Mouse (Mus musculus) embryonic facial prominence, embryonic 11.5 days (tissue): ENCODE data around the gene Rpp25l. TPM values are rescaled to one million over a fixed set of nuclear protein-coding genes. Genes with fewer than 3 reads are reported as not detected.
"Not testable (repeated sequence)": the region's sequence is repeated elsewhere in the genome, so short reads cannot be mapped to it uniquely, and the experiment has no call there.

Experiments used
- ATAC-seq: fragments of 200-750 bp; cut with Nextera tagmentation; replicated peaks from 2 replicates; pipeline ENCODE4 v1.8.0; 2017; ENCODE audit warnings: low read depth; ENCODE audit not compliant: insufficient number of reproducible peaks, low FRiP score, low TSS enrichment
- DNase-seq: peaks from one replicate; pipeline ENCODE4 v3.0.0-alpha.2; 2015; ENCODE audit warnings: low spot score
- H3K27ac ChIP-seq: fragments of 300-500 bp; sonication (generic); replicated peaks from 2 replicates; pipeline ENCODE4 v1.5.1; 2014; ENCODE audit warnings: mild to moderate bottlenecking, low read depth, low read length, control low read depth
- H3K27me3 ChIP-seq: fragments of 300-500 bp; sonication (generic); 2 replicates; pipeline ENCODE4 v1.6.1; 2014; ENCODE audit warnings: mild to moderate bottlenecking, low read length, moderate library complexity, mixed read lengths; ENCODE audit not compliant: control insufficient read depth, insufficient read depth
- H3K36me3 ChIP-seq: fragments of 300-500 bp; sonication (generic); replicated peaks from 2 replicates; pipeline ENCODE4 v1.6.1; 2014; ENCODE audit warnings: low read depth, mild to moderate bottlenecking, low read length, moderate library complexity, mixed read lengths; ENCODE audit not compliant: control insufficient read depth, insufficient read depth
- H3K4me1 ChIP-seq: fragments of 300-500 bp; sonication (generic); 2 replicates; pipeline ENCODE4 v1.6.1; 2014; ENCODE audit warnings: low read length, mixed read lengths; ENCODE audit not compliant: control insufficient read depth, insufficient read depth
- H3K4me2 ChIP-seq: fragments of 300-500 bp; sonication (generic); 2 replicates; pipeline ENCODE4 v1.6.1; 2014; ENCODE audit warnings: low read depth, mild to moderate bottlenecking, control low read depth, low read length, moderate library complexity
- H3K4me3 ChIP-seq: fragments of 300-500 bp; sonication (generic); 2 replicates; pipeline ENCODE4 v1.5.1; 2014; ENCODE audit warnings: low read depth, low read length, control low read depth
- H3K9ac ChIP-seq: fragments of 300-500 bp; sonication (generic); replicated peaks from 2 replicates; pipeline ENCODE4 v1.6.1; 2014; ENCODE audit warnings: mild to moderate bottlenecking, control low read depth, low read length
- H3K9me3 ChIP-seq: fragments of 300-500 bp; sonication (generic); replicated peaks from 2 replicates; pipeline ENCODE4 v1.6.1; 2016; ENCODE audit warnings: mild to moderate bottlenecking, low read length, inconsistent platforms, mixed read lengths; ENCODE audit not compliant: control insufficient read depth
- WGBS: fragments of 180-500 bp; shearing (Covaris S2); extraction: QIAGEN DNeasy Blood & Tissue Kit; methylation state at CpG from one replicate; pipeline ENCODE4 v1.1.7; 2014; 5-methylcytosine and 5-hydroxymethylcytosine counted together
- polyA plus RNA-seq: library from polyadenylated mRNA; unstranded; fragments of >200 nt; fragmentation: Nextera tagmentation; extraction: Ambion mirVana; gene quantifications from 2 replicates; pipeline ENCODE4 v1.2.1, GENCODE M21; 2014

The Rpp25l gene
- polyA plus RNA-seq, 1 experiment from 2014 or later, result 89.4 TPM

GRCm38 (mm10) chr4:41688562-41688961, 24.8 kb downstream of the Rpp25l start:
- H3K4me1 ChIP-seq, H3K27me3 ChIP-seq: not testable (repeated sequence)
- WGBS, result 44% methylated on average over 1 of the region's 1 CpGs

GRCm38 (mm10) chr4:41685882-41686492, 27.3 kb downstream of the Rpp25l start:
- H3K36me3 ChIP-seq, H3K9ac ChIP-seq, H3K4me2 ChIP-seq, H3K27me3 ChIP-seq, H3K27ac ChIP-seq, H3K4me3 ChIP-seq, H3K9me3 ChIP-seq, DNase-seq, H3K4me1 ChIP-seq: not testable (repeated sequence)
- WGBS, result 40% methylated on average over 6 of the region's 10 CpGs
- 0 out of 2 replicates have a peak, but pooled peaks have one; percentile 10 for ATAC-seq

More at GRCm38 (mm10) chr4:41688562-41688961, 24.8 kb downstream of the Rpp25l start:
- not testable (repeated sequence) for DNase-seq, H3K9me3 ChIP-seq, ATAC-seq, H3K27ac ChIP-seq, H3K9ac ChIP-seq, H3K36me3 ChIP-seq, H3K4me3 ChIP-seq, H3K4me2 ChIP-seq

GRCm38 (mm10) chr4:41684931-41685453, 28.3 kb downstream of the Rpp25l start:
- DNase-seq, H3K9me3 ChIP-seq, H3K36me3 ChIP-seq, H3K4me1 ChIP-seq, H3K27me3 ChIP-seq, H3K27ac ChIP-seq, H3K4me2 ChIP-seq, ATAC-seq, H3K9ac ChIP-seq, H3K4me3 ChIP-seq: not testable (repeated sequence)
- 3% methylated on average over 10 of the region's 14 CpGs for WGBS

- not testable (repeated sequence) for H3K36me3 ChIP-seq, H3K9me3 ChIP-seq, H3K4me2 ChIP-seq, H3K4me3 ChIP-seq, H3K27me3 ChIP-seq, DNase-seq, H3K4me1 ChIP-seq, H3K9ac ChIP-seq
- 2% methylated on average over 22 of the region's 27 CpGs for WGBS
- ATAC-seq, result peak; percentile 46
- H3K27ac ChIP-seq, result 0 out of 2 replicates have a peak overlapping the region, but pooled peaks have one; percentile 13
These were observed 29.0 kb downstream of the Rpp25l start for GRCm38 (mm10) chr4:41684131-41684930.

- not testable (repeated sequence) for H3K27ac ChIP-seq, H3K36me3 ChIP-seq, ATAC-seq, H3K9ac ChIP-seq, DNase-seq, H3K27me3 ChIP-seq, H3K4me3 ChIP-seq, H3K9me3 ChIP-seq, H3K4me1 ChIP-seq, H3K4me2 ChIP-seq
- 0% methylated on average over 2 of the region's 27 CpGs for WGBS
These were observed 30.0 kb downstream of the Rpp25l start for GRCm38 (mm10) chr4:41683303-41683702.

- Histone ChIP-seq H3K4me2 (no peak overlapping the region), H3K9me3 (no peaks in the 10 kb centered on the region), H3K27ac (no peak overlapping the region; the same call in 1 of the 2 replicates), H3K9ac (no peak overlapping the region; the same call in 1 of the 2 replicates), H3K4me3 (peak overlapping the region; percentile 5; the same call in 1 of the 2 replicates), H3K36me3 (no peaks in the 10 kb centered on the region; the same call in 1 of the 2 replicates), H3K4me1 (peaks cover 7% of the 10 kb centered on the region), H3K27me3 (no peaks in the 10 kb centered on the region)
- ATAC-seq (no peak), DNase-seq (no peak)
- WGBS, result 19% methylated on average over 6 of the region's 6 CpGs
These were observed 30.5 kb downstream of the Rpp25l start for GRCm38 (mm10) chr4:41682789-41683188.

GRCm38 (mm10) chr4:41681947-41682346, 31.4 kb downstream of the Rpp25l start:
- H3K9me3 ChIP-seq, result no peaks in the 10 kb centered on the region
- 73% methylated on average over 10 of the region's 10 CpGs for WGBS
- H3K9ac ChIP-seq, result no peak overlapping the region
- ATAC-seq (no peak), DNase-seq (no peak)
- H3K4me2 ChIP-seq, result no peak overlapping the region
- H3K4me3 ChIP-seq, result no peak overlapping the region
- H3K27ac ChIP-seq, result no peak overlapping the region
- peaks cover 11% of the 10 kb centered on the region for H3K4me1 ChIP-seq
- H3K27me3 ChIP-seq, result no peaks in the 10 kb centered on the region
- no peaks in the 10 kb centered on the region; the same call in 1 of the 2 replicates for H3K36me3 ChIP-seq

- H3K4me1 ChIP-seq, result peaks cover 12% of the 10 kb centered on the region
- no peak for ATAC-seq
- no peak for DNase-seq
- H3K9me3 ChIP-seq, result no peaks in the 10 kb centered on the region
- no peaks in the 10 kb centered on the region for H3K27me3 ChIP-seq
- no peak overlapping the region for H3K4me2 ChIP-seq
- H3K27ac ChIP-seq, result no peak overlapping the region
- H3K9ac ChIP-seq, result no peak overlapping the region
- no peak overlapping the region for H3K4me3 ChIP-seq
- WGBS, result 61% methylated on average over 4 of the region's 4 CpGs
- no peaks in the 10 kb centered on the region; the same call in 1 of the 2 replicates for H3K36me3 ChIP-seq
These were observed 32.2 kb downstream of the Rpp25l start for GRCm38 (mm10) chr4:41681176-41681575.
